Mouse (Mus musculus) G1E-ER4 (cell line): ENCODE results near the gene Zfp296. TPM values are rescaled to one million over a fixed set of nuclear protein-coding genes. Genes with fewer than 3 reads are reported as not detected.

ENCODE experiments used
- GATA1 ChIP-seq: IDR thresholded peaks from one replicate; pipeline ENCODE4 v1.8.0; 2012; ENCODE audit warnings: low read length, inconsistent platforms
- polyA plus RNA-seq: library from polyadenylated mRNA; stranded (reverse); fragments of >175 nt; gene quantifications from 2 replicates; pipeline ENCODE4 v1.2.3, GENCODE M21; 2012

Gene Zfp296
- polyA plus RNA-seq, 1 experiment: 3.0 TPM

- no peak for TF ChIP-seq GATA1
Observed at GRCm38 (mm10) chr7:19578436-19578835, 1.3 kb downstream of the Zfp296 start.

GRCm38 (mm10) chr7:19579751-19580150, 2.7 kb downstream of the Zfp296 start:
- TF ChIP-seq GATA1: no peak

DNA sequence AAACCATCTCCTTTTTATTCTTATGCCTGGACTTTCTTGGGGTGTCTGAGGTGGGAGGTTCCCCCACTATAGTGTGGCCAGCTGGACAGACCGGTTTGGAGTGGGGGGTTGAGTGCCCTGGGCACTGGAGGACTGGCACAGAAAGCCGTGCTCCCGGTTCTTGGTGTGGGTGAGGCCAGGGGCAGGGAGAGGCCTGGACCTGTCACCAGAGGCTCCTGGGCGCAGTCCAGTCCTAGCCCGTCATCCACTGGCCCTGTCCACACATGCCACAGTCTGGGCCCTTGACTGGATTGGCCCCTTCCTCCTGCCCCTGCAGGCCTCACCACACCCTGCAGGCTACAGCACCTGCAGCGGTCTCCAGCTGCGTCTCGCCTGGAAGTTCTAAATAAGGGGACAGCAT, 3.5 kb downstream of the Zfp296 start:
- no peak for TF ChIP-seq GATA1

GRCm38 (mm10) chr7:19586269-19586668, 9.2 kb downstream of the Zfp296 start:
- TF ChIP-seq GATA1: no peak

- TF ChIP-seq GATA1: no peak
Observed at GRCm38 (mm10) chr7:19589207-19589606, 12.1 kb downstream of the Zfp296 start.

DNA sequence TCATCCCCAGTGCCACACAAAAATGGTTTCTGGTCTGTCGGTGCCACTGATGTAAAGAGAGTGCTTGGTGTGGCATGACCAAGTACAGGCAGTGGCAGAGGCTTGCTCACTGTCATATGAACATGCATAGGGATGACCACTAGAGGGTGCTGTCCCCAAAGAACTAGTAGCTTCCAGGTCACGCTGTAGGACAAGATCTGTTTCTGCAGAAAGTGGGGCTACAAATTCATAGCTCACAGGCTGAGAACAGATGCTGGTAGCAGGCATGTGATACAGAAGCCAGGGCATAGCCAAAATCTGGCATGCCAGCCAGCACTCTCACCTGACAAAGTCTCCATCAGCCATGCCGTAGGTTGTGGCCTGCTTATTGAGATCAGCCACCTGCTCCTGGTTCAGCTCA, 12.8 kb downstream of the Zfp296 start:
- TF ChIP-seq GATA1: no peak

GRCm38 (mm10) chr7:19593061-19593730, 16.1 kb downstream of the Zfp296 start:
- TF ChIP-seq GATA1: peak; percentile 45

DNA sequence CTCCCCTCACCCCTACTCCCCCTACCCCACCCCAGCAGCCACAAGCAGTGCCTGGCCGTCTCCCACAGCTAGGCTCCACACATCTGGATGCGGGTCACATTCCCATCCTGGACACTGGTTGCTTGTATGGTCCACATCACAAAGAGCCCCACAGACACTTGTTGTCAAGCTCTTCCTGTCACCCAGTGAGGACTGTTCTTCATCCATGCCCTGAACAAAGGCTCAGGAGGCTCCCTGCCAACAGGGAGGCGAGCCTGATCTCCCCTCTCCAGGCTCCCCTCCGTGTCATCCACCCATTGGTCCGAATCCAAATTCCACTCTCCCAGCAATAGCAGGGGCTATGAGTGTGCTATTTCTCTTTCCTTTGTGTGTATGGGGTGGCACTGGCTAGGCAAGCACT, 23.5 kb downstream of the Zfp296 start:
- TF ChIP-seq GATA1: no peak

- TF ChIP-seq GATA1: no peak
Observed at GRCm38 (mm10) chr7:19603055-19603454, 26.0 kb downstream of the Zfp296 start.

DNA sequence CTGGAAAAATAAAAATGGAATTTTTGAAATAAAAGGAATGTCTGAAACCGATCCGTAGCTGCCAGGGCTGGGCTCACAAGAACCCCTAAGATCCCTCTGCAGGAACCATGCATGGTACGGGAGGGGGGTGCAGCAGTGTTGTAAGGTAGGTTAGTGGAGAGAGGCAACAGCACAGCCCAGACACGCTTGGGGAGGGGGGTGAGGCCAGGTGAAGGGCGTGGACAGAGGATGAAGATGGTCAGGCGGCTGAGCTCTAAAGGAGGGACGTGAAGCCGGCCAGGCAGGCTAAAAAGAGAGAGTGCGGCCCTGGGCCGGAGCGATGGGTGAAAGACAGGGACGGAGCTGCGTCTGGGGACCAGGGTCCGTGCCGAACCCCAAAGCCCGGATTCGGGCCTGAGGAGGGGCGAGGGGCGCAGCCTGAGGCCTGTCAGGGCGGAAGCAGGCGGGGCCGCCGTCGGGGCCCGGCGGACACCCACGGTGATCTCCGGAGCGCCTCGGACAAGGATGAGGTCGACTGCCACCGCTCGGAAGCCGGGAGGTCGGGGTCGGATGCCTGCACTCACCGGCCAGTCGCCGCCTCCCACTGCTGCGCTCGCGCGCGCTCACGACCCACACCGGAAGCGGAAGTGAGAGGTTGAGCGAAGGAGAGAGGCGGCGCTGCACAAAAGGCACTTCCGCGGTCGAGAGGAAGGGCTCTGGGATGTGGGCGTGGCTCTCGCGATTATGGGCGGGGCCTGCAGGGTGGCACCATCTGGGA, 26.9 kb downstream of the Zfp296 start, which contains the start of gene Clasrp:
Clasrp (minus strand) TSS at position 638 of the 757 bp plus-strand sequence.
- TF ChIP-seq GATA1: no peak

GRCm38 (mm10) chr7:19607291-19607690, 30.2 kb downstream of the Zfp296 start:
- TF ChIP-seq GATA1: no peak

DNA sequence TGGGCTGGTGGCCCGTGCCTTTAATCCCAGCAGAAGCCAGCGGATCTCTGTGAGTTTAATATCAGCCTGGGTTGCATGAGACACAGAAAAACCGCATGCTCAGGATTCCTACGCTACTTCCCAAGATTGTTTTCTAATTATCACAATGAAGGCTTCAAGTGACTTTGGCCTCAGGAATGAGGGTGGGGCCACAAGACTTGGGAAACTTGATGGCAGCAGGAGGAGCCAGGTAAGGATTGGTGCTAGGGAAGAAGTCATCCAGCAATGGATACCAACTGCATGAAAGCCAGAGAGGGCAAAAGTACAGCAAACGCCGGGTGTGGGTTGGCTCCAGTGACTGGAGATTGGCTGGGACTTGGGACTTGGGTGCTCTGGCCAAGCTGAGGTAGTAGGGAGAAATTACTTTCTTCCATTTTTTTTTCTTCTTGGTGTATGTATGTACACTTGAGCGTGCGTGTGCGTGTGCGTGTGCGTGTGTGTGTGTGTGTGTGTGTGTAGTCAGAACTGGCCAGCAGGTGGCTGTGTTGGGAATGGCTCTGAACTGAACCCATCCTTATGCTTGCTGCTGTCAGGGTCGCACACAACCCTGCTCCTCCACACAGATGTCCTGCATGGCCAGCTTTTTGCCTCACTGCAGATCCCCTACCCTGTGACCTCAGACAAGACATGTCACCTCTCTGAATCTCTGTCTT, 32.7 kb downstream of the Zfp296 start:
- TF ChIP-seq GATA1: no peak

- no peak for TF ChIP-seq GATA1
Observed at GRCm38 (mm10) chr7:19610969-19611368, 33.9 kb downstream of the Zfp296 start.

DNA sequence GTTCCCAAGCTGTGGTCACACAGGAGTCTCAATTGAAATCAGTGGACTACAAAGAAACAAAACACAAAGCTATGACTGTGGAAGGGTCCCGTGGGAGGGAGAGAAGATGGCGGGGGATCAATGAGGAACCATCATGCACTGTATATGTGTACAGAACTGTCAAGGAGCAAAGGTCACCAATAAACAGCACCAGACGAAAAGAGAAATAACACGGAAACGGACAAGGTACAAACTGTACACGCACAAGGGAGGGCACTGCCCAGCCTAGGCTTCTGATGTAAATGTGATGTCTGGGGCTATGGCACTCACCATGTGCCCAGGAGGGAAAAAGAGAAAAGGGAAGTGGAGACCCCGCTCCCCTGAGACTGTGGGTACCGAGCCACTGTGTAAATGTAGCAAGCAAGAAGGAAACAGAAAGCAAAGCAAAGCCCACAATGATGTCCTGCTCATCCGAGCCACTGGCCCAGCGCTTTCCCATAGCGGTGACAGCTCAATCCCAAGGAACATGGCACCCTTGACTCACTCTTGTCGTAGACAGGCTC, 38.0 kb downstream of the Zfp296 start:
- no peak for TF ChIP-seq GATA1

DNA sequence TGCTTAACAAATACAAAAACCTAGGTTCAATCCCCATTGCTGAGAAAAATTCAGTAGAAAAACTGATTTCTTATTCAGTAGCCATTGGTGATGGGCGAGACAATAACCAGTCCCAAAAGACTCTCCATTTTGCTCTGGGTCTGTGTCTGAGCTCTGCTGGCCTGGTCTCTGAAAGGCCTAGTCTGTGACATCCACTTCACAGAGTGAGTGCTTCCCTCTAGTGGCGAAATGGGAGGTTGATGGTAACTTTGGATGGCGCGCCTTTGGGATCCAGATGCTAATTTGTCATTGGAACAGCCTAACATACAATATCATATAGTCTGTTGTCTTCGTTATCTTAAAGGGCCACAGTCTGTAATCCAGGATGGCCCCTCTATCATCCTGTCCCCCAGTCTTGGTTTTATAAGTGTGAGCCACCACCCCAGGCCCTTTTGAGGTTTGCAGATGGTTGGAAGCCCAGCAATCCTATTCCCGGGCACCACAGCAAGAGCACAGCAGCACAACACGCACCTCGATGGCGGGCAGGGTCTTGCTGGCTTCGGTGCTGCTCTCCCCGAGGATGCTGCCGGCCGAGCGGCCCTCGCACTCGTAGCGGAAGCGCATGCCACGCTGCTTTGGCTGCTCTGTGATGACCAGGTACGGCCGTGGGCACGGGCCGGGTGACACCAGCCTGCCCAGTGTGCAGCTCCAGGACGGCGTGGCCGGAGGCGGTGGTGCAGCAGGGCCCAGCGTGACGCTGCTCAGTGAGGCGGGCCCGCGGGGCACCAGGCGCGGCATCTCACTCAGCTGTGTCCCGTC, 42.1 kb downstream of the Zfp296 start:
- no peak for TF ChIP-seq GATA1

GRCm38 (mm10) chr7:19620811-19621210, 43.7 kb downstream of the Zfp296 start:
- no peak for TF ChIP-seq GATA1
